Mouse (Mus musculus): ENCODE results near the gene Orai2. TPM values are rescaled to one million over a fixed set of nuclear protein-coding genes. Genes with fewer than 3 reads are reported as not detected.
"Not testable (repeated sequence)": the region's sequence is repeated elsewhere in the genome, so short reads cannot be mapped to it uniquely, and the experiment has no call there.

The Orai2 gene
- polyA plus RNA-seq, 1 experiment from 2014 or later: 6.7 TPM

DNA sequence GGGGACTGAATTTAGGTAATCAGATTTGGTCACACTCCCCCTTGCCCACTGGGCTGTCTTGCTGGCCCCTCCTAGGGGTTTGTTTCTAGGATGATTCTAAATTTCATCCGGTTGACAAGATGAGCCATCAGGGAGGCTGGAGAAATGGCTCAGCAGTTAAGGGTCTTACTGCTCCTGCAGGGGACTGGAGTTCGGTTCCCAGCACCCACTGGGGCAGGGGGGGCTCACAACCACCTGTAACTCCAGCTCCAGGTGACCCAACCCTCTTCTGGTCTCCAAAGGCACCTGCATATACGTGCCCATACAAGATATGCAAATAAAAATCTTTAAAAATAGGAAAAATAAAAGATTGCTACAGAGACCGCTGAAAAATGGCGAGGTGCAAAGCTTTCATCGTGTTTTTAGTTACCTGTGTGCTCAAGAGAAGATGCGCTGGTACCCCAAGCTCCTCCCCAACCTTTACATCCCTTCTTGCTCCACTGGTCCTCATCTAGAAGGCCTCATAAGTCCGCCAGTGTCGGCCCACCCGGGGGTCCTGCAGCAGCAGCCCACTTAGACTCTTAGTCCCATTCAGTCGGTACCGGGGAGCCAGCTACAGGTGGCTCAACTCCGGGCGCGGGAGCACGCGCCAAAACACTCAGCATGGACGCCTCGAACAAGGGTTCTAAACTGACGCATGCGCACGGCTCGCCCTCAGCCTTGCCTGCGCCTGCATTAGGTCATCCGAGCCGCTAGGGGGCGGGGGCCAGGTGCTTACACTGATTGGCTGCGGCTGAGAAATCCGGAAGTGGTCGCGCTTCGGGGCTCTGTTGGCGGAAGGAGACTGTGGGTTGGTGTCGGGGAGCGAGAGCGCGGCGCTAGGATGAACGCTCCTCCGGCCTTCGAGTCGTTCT is 54.4 kb downstream of the Orai2 start, which contains the start of gene Polr2j:
TSS of gene Polr2j (plus strand) at position 741 of the 893 bp plus-strand sequence.
- Histone ChIP-seq H3K4me3 (peak within 1 kb of the TSS; percentile 92), H3K9me3 (replicated peaks) (no peaks in the 10 kb centered on the region), H3K4me1 (peaks cover 31% of the 10 kb centered on the region), H3K4me2 (peak within 1 kb of the TSS; percentile 84), H3K36me3 (peaks cover 24% of the 10 kb centered on the region), H3K27me3 (replicated peaks) (0 out of 2 replicates have a peak, but pooled peaks cover 4% of the 10 kb centered on the region), H3K9ac (peak within 1 kb of the TSS; percentile 87), H3K27ac (peak within 1 kb of the TSS; percentile 71)
- peak; percentile 94 for ATAC-seq
- 3% methylated on average over 42 of the region's 42 CpGs for WGBS (ENCODE audit: insufficient replicate concordance)

DNA sequence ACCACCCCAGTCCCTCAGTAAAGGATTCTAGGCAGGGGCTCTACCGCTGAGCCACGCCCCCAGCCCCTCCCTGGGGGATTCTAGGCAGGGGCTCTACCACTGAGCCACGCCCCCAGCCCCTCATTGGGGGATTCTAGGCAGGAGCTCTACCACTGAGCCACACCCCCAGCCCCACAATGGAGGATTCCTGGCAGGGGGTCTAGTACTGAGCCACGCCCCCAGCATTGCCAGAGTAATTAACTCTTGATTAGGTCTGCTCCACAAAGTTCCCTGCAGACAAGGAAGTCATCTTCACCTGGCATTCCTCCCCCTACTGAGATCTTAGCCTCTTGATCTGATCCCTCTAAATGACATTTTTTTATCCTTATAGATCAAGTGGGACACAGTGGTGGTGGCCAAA is 57.0 kb downstream of the Orai2 start:
- ATAC-seq: not testable (repeated sequence)
- 50% methylated on average over 4 of the region's 4 CpGs for WGBS (ENCODE audit: insufficient replicate concordance)

GRCm38 (mm10) chr5:136109042-136109441 is 61.5 kb downstream of the Orai2 start:
- Histone ChIP-seq H3K9me3 (replicated peaks) (0 out of 2 replicates have a peak, but pooled peaks cover 3% of the 10 kb centered on the region), H3K36me3 (no peaks in the 10 kb centered on the region), H3K27me3 (replicated peaks) (peaks cover 17% of the 10 kb centered on the region), H3K4me2 (no peak overlapping the region), H3K27ac (no peak overlapping the region), H3K4me1 (peaks cover 17% of the 10 kb centered on the region), H3K9ac (no peak overlapping the region), H3K4me3 (no peak overlapping the region)
- 32% methylated on average over 3 of the region's 3 CpGs for WGBS (ENCODE audit: insufficient replicate concordance)
- no peak for ATAC-seq

More for the DNA sequence above, 57.0 kb downstream of the Orai2 start:
- H3K9ac ChIP-seq; H3K4me2 ChIP-seq; H3K27me3 ChIP-seq (replicated peaks); H3K4me3 ChIP-seq; H3K9me3 ChIP-seq (replicated peaks); H3K36me3 ChIP-seq; H3K27ac ChIP-seq: not testable (repeated sequence)
- peaks cover 40% of the 10 kb centered on the region for H3K4me1 ChIP-seq

GRCm38 (mm10) chr5:136108486-136108885 is 62.0 kb downstream of the Orai2 start:
- Histone ChIP-seq H3K27ac (no peak overlapping the region), H3K9ac (no peak overlapping the region), H3K4me2 (no peak overlapping the region), H3K4me3 (no peak overlapping the region), H3K4me1 (peaks cover 17% of the 10 kb centered on the region), H3K27me3 (replicated peaks) (peaks cover 18% of the 10 kb centered on the region), H3K36me3 (no peaks in the 10 kb centered on the region), H3K9me3 (replicated peaks) (0 out of 2 replicates have a peak, but pooled peaks cover 3% of the 10 kb centered on the region)
- 15% methylated on average over 2 of the region's 2 CpGs for WGBS (ENCODE audit: insufficient replicate concordance)
- ATAC-seq: no peak

DNA sequence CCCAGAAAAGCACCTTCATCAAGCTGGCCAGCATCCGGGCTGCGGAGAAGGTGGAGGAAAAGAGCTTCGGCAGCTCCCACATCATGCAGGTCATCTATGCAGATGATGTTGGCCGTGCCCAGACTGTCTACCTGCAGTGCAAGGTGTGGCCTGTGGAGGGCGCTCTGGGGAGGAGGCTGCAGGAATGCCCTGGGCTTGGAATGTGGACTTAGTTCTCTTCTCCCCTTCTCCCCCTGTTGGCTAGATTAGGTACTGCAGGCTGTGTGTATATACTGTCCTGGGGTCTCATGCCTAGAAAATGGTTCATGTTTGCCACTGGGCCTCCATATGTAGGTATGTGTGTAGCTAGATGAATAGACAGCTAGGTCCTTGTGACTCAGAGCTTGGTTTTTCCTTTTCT is 66.0 kb downstream of the Orai2 start:
- ATAC-seq: no peak
- 81% methylated on average over 5 of the region's 5 CpGs for WGBS (ENCODE audit: insufficient replicate concordance)
- no peak overlapping the region for H3K9ac ChIP-seq
- peaks cover 27% of the 10 kb centered on the region for H3K4me1 ChIP-seq
- 0 out of 2 replicates have a peak, but pooled peaks cover 3% of the 10 kb centered on the region for H3K9me3 ChIP-seq (replicated peaks)
- no peak overlapping the region for H3K4me2 ChIP-seq
- H3K36me3 ChIP-seq: no peaks in the 10 kb centered on the region
- H3K27me3 ChIP-seq (replicated peaks): peaks cover 28% of the 10 kb centered on the region
- no peak overlapping the region for H3K4me3 ChIP-seq
- no peak overlapping the region for H3K27ac ChIP-seq

DNA sequence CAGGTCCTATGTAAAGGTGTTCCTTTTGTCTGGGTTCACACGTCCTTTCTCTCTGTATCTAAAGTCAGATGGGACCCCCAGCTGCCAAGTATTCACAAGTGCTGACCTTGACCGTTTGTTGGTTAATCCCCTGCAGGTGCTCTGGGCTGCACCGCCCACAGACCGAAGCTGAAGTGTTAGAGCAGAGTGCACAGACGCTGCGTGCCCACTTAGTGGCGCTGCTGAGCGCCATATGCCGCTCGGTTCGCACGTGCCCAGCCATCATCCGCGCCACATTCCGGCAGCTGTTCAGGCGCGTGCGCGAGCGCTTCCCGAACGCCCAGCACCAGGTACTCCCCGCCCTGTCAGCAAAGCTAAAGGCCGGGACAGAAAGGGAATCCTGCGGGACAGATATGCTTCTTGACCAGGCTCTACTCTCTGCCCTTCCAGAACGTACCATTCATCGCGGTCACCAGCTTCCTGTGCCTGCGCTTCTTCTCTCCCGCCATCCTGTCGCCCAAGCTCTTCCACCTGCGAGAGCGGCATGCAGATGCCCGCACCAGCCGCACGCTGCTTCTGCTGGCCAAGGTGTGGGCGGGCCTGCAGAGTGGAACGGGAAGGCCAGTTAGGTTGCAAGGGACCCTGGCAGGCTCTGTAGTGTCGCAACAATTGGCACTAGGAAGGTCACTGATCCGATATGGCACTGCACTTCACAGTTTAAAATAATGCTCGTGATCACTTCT is 68.3 kb downstream of the Orai2 start:
- peak overlapping the region; percentile 73 for H3K4me2 ChIP-seq
- H3K4me1 ChIP-seq: peaks cover 18% of the 10 kb centered on the region
- H3K4me3 ChIP-seq: peak overlapping the region; percentile 42
- ATAC-seq: peak; percentile 74
- H3K9me3 ChIP-seq (replicated peaks): 0 out of 2 replicates have a peak, but pooled peaks cover 3% of the 10 kb centered on the region
- WGBS (ENCODE audit: insufficient replicate concordance): 6% methylated on average over 41 of the region's 41 CpGs
- peak overlapping the region; percentile 55 for H3K9ac ChIP-seq
- H3K36me3 ChIP-seq: no peaks in the 10 kb centered on the region
- H3K27me3 ChIP-seq (replicated peaks): peaks cover 35% of the 10 kb centered on the region
- H3K27ac ChIP-seq: no peak overlapping the region

- Histone ChIP-seq H3K27ac (no peak overlapping the region), H3K4me2 (no peak overlapping the region), H3K9ac (no peak overlapping the region), H3K36me3 (no peaks in the 10 kb centered on the region), H3K27me3 (replicated peaks) (peaks cover 30% of the 10 kb centered on the region), H3K4me3 (no peak overlapping the region), H3K9me3 (replicated peaks) (no peaks in the 10 kb centered on the region), H3K4me1 (peaks cover 18% of the 10 kb centered on the region)
- WGBS (ENCODE audit: insufficient replicate concordance): 67% methylated on average over 10 of the region's 10 CpGs
- ATAC-seq: no peak
Observed at GRCm38 (mm10) chr5:136098536-136098935, 72.0 kb downstream of the Orai2 start.

Small RNAs within 50 kb of the gene (microRNA-seq; reads per million reads assigned to microRNA genes)
- gene Mir7035: not detected

Other genes starting within 250 kb of the Orai2 start
- 121 and 128 TPM in 2 replicates for gene Ywhag, start 236.1 kb downstream of the Orai2 start, polyA plus RNA-seq (2016; fragmentation: Nextera tagmentation; extraction: Ambion mirVana)
- gene Ssc4d, start 196.2 kb downstream of the Orai2 start, polyA plus RNA-seq (2016; fragmentation: Nextera tagmentation; extraction: Ambion mirVana): 2.0 TPM in 2 replicates
- gene Zp3, start 190.6 kb downstream of the Orai2 start, polyA plus RNA-seq (2016; fragmentation: Nextera tagmentation; extraction: Ambion mirVana): not detected in 2 replicates
- gene Dtx2, start 175.9 kb downstream of the Orai2 start, polyA plus RNA-seq (2016; fragmentation: Nextera tagmentation; extraction: Ambion mirVana): 11.3 and 12.5 TPM in 2 replicates
- gene Upk3b, start 132.2 kb downstream of the Orai2 start, polyA plus RNA-seq (2016; fragmentation: Nextera tagmentation; extraction: Ambion mirVana): 6.9 TPM in 2 replicates
- gene Upk3bl, start 116.2 kb downstream of the Orai2 start, polyA plus RNA-seq (2016; fragmentation: Nextera tagmentation; extraction: Ambion mirVana): 0.13 and 0.14 TPM in 2 replicates
- 1.5 and 1.6 TPM in 2 replicates for gene Rasa4, start 86.8 kb downstream of the Orai2 start, polyA plus RNA-seq (2016; fragmentation: Nextera tagmentation; extraction: Ambion mirVana)
- 186 and 191 TPM in 2 replicates for gene Polr2j, start 54.1 kb downstream of the Orai2 start, polyA plus RNA-seq (2016; fragmentation: Nextera tagmentation; extraction: Ambion mirVana)
- gene Lrwd1, start 34.6 kb downstream of the Orai2 start, polyA plus RNA-seq (2016; fragmentation: Nextera tagmentation; extraction: Ambion mirVana): 53.4 and 54.5 TPM in 2 replicates
- 17.0 and 18.8 TPM in 2 replicates for gene Alkbh4, start 34.6 kb downstream of the Orai2 start, polyA plus RNA-seq (2016; fragmentation: Nextera tagmentation; extraction: Ambion mirVana)
- gene Prkrip1, start 28.2 kb upstream of the Orai2 start, polyA plus RNA-seq (2016; fragmentation: Nextera tagmentation; extraction: Ambion mirVana): 36.3 and 41.3 TPM in 2 replicates
- 2.6 and 3.1 TPM in 2 replicates for gene Sh2b2, start 75.8 kb upstream of the Orai2 start, polyA plus RNA-seq (2016; fragmentation: Nextera tagmentation; extraction: Ambion mirVana)

Measured in liver, embryonic 12.5 days (tissue).